8 mouse cellular contexts compared by ENCODE assay signal in genomic region chr1:63129273-63129672, GRCm38 (mm10). TPM values are rescaled to one million over a fixed set of nuclear protein-coding genes. Genes with fewer than 3 reads are reported as not detected.
DNase-seq lines count a peak whose midpoint lies in the region; ATAC-seq and TF ChIP-seq lines count a peak whose summit lies in the region.

No protein-coding gene starts in this region.

- no peak for DNase-seq in hindbrain, embryonic 11.5 days (ENCODE audit: low spot score)
- DNase-seq in MEL (ENCODE audit: low read depth, low spot score) = no peak
- no peak for DNase-seq in liver, embryonic 14.5 days (ENCODE audit: low read depth in 3 of 3, low spot score in 3 of 3)
- no peak for DNase-seq in right cerebral cortex, postnatal 36 days (ENCODE audit: low spot score in 2 of 2)
- DNase-seq in B cell, adult 2 months = no peak
- DNase-seq in layer of hippocampus, postnatal 36 days = no peak

- 47% methylated on average over 3 of the region's 3 CpGs for WGBS in hindbrain, embryonic 15.5 days
- WGBS in hindbrain, embryonic 11.5 days = 51% methylated on average over 3 of the region's 3 CpGs
- 47% methylated on average over 3 of the region's 3 CpGs for WGBS in embryonic facial prominence, embryonic 15.5 days
- WGBS in liver, embryonic 14.5 days (ENCODE audit: insufficient replicate concordance) = 58% methylated on average over 3 of the region's 3 CpGs

- no peak overlapping the region for H3K9ac ChIP-seq in hindbrain, embryonic 15.5 days
- H3K9ac ChIP-seq in hindbrain, embryonic 11.5 days (ENCODE audit: low read depth, low read length) = no peak overlapping the region
- peak overlapping the region; percentile 32 for H3K9ac ChIP-seq in MEL (ENCODE audit: control insufficient read depth, low read depth, low read length, poor library complexity, severe bottlenecking)
- H3K9ac ChIP-seq in embryonic facial prominence, embryonic 15.5 days = no peak overlapping the region
- H3K9ac ChIP-seq in liver, embryonic 14.5 days (replicated peaks) = no peak overlapping the region

- ATAC-seq in hindbrain, embryonic 15.5 days (ENCODE audit: low FRiP score, low read depth) = no peak; the same call in 1 of the 2 replicates
- ATAC-seq in hindbrain, embryonic 11.5 days (ENCODE audit: low FRiP score) = no peak
- ATAC-seq in embryonic facial prominence, embryonic 15.5 days (ENCODE audit: insufficient number of reproducible peaks, low FRiP score, low TSS enrichment, low read depth) = no peak
- no peak for ATAC-seq in liver, embryonic 14.5 days (ENCODE audit: insufficient read depth)

- peak overlapping the region; percentile 52 for H3K4me2 ChIP-seq in hindbrain, embryonic 15.5 days
- no peak overlapping the region for H3K4me2 ChIP-seq in hindbrain, embryonic 11.5 days (replicated peaks; ENCODE audit: low read depth, low read length)
- peak overlapping the region; percentile 43; the same call in 1 of the 2 replicates for H3K4me2 ChIP-seq in embryonic facial prominence, embryonic 15.5 days (replicated peaks)
- peak overlapping the region; percentile 69 for H3K4me2 ChIP-seq in liver, embryonic 14.5 days (ENCODE audit: low read depth)

- 0 out of 2 replicates have a peak, but pooled peaks cover 6% of the 10 kb centered on the region for H3K36me3 ChIP-seq in hindbrain, embryonic 15.5 days
- no peaks in the 10 kb centered on the region for H3K36me3 ChIP-seq in hindbrain, embryonic 11.5 days (ENCODE audit: control insufficient read depth, insufficient read depth, low read length)
- H3K36me3 ChIP-seq in MEL (ENCODE audit: control insufficient read depth in 1 of 2, insufficient read depth in 2 of 2, low read length in 2 of 2) = peaks cover 0 to 18% of the 10 kb centered on the region in 2 experiments; a peak in 2 of 4 replicates
- H3K36me3 ChIP-seq in embryonic facial prominence, embryonic 15.5 days = peaks cover 11% of the 10 kb centered on the region
- no peaks in the 10 kb centered on the region; the same call in 1 of the 2 replicates for H3K36me3 ChIP-seq in liver, embryonic 14.5 days (replicated peaks; ENCODE audit: control insufficient read depth, insufficient read depth, low read depth)

- H3K4me3 ChIP-seq in hindbrain, embryonic 15.5 days = no peak overlapping the region
- H3K4me3 ChIP-seq in hindbrain, embryonic 11.5 days (ENCODE audit: low read depth, low read length) = no peak overlapping the region
- H3K4me3 ChIP-seq in MEL (ENCODE audit: control insufficient read depth in 1 of 2, insufficient read depth in 1 of 2, low read depth in 2 of 2, low read length in 2 of 2) = peak overlapping the region in 1 of 2 experiments; percentile 57; a peak in 2 of 4 replicates
- no peak overlapping the region; the same call in 1 of the 2 replicates for H3K4me3 ChIP-seq in embryonic facial prominence, embryonic 15.5 days (replicated peaks)
- H3K4me3 ChIP-seq in liver, embryonic 14.5 days (ENCODE audit: insufficient read depth in 1 of 2, low read depth in 2 of 2, low read length in 2 of 2) = no peak overlapping the region; a peak in 2 of 4 replicates

- H3K9me3 ChIP-seq in hindbrain, embryonic 15.5 days = no peaks in the 10 kb centered on the region
- no peaks in the 10 kb centered on the region for H3K9me3 ChIP-seq in hindbrain, embryonic 11.5 days (ENCODE audit: control insufficient read depth, low read length)
- H3K9me3 ChIP-seq in MEL (replicated peaks; ENCODE audit: insufficient read depth, low read length) = no peaks in the 10 kb centered on the region
- no peaks in the 10 kb centered on the region for H3K9me3 ChIP-seq in embryonic facial prominence, embryonic 15.5 days (replicated peaks)
- H3K9me3 ChIP-seq in liver, embryonic 14.5 days (ENCODE audit: control insufficient read depth, low read length) = no peaks in the 10 kb centered on the region

- no peak overlapping the region for H3K27ac ChIP-seq in hindbrain, embryonic 15.5 days (replicated peaks)
- no peak overlapping the region for H3K27ac ChIP-seq in hindbrain, embryonic 11.5 days (ENCODE audit: low read depth, low read length)
- 0 out of 2 replicates have a peak overlapping the region, but pooled peaks have one; percentile 12 for H3K27ac ChIP-seq in MEL (ENCODE audit: control insufficient read depth, low read depth, low read length)
- no peak overlapping the region for H3K27ac ChIP-seq in embryonic facial prominence, embryonic 15.5 days (replicated peaks)
- H3K27ac ChIP-seq in liver, embryonic 14.5 days = no peak overlapping the region

- no peak for TF ChIP-seq POLR2A in MEL (IDR thresholded peaks at IDR 0.05; ENCODE audit: control insufficient read depth in 1 of 2, insufficient read depth in 1 of 2, low read depth in 1 of 2, low read length in 2 of 2, poor library complexity in 1 of 2)

- H3K79me2 ChIP-seq in MEL (ENCODE audit: control insufficient read depth, insufficient read depth, low read length, poor library complexity) = peaks cover 1% of the 10 kb centered on the region; the same call in 1 of the 2 replicates

- H3K27me3 ChIP-seq in hindbrain, embryonic 15.5 days = no peaks in the 10 kb centered on the region
- H3K27me3 ChIP-seq in hindbrain, embryonic 11.5 days (ENCODE audit: control insufficient read depth, insufficient read depth, low read length) = no peaks in the 10 kb centered on the region
- H3K27me3 ChIP-seq in MEL (ENCODE audit: control insufficient read depth in 1 of 2, insufficient read depth in 2 of 2, low read length in 2 of 2) = no peaks in the 10 kb centered on the region
- no peaks in the 10 kb centered on the region for H3K27me3 ChIP-seq in embryonic facial prominence, embryonic 15.5 days
- H3K27me3 ChIP-seq in liver, embryonic 14.5 days (ENCODE audit: control insufficient read depth, insufficient read depth, low read length) = no peaks in the 10 kb centered on the region

- TF ChIP-seq CTCF in MEL (IDR thresholded peaks at IDR 0.05 in 2 of 3, conservative IDR thresholded peaks at IDR 0.05 in 1 of 3; ENCODE audit: control insufficient read depth in 1 of 3, insufficient read depth in 1 of 3, low read depth in 2 of 3, low read length in 3 of 3, poor library complexity in 1 of 3, severe bottlenecking in 1 of 3) = no peak
- TF ChIP-seq CTCF in liver, embryonic 14.5 days (IDR thresholded peaks at IDR 0.05; ENCODE audit: low read depth) = no peak

- no peak for TF ChIP-seq EP300 in MEL (IDR thresholded peaks at IDR 0.05; ENCODE audit: low read depth in 1 of 2, low read length in 2 of 2)
- TF ChIP-seq EP300 in liver, embryonic 14.5 days (IDR thresholded peaks at IDR 0.05; ENCODE audit: low read depth) = no peak

- peaks cover 9% of the 10 kb centered on the region for H3K4me1 ChIP-seq in hindbrain, embryonic 15.5 days (replicated peaks)
- H3K4me1 ChIP-seq in hindbrain, embryonic 11.5 days (replicated peaks; ENCODE audit: control insufficient read depth, insufficient read depth, low read length) = no peaks in the 10 kb centered on the region
- peaks cover 11% of the 10 kb centered on the region in 2 experiments for H3K4me1 ChIP-seq in MEL (ENCODE audit: control insufficient read depth in 1 of 2, insufficient read depth in 2 of 2, low read length in 2 of 2)
- peaks cover 9% of the 10 kb centered on the region; the same call in 1 of the 2 replicates for H3K4me1 ChIP-seq in embryonic facial prominence, embryonic 15.5 days
- H3K4me1 ChIP-seq in liver, embryonic 14.5 days (replicated peaks; ENCODE audit: control insufficient read depth in 2 of 2, insufficient read depth in 2 of 2, low read length in 1 of 2) = peaks cover 9 to 20% of the 10 kb centered on the region in 2 experiments

- no peak for TF ChIP-seq RAD21 in MEL (IDR thresholded peaks at IDR 0.05; ENCODE audit: low read depth, low read length)

TF ChIP-seq in MEL, 35 proteins besides CTCF, POLR2A, EP300 and RAD21 (continues in another document):
- TF ChIP-seq ETS1 (IDR thresholded peaks at IDR 0.05; ENCODE audit: low read depth, low read length) (no peak), TCF12 (IDR thresholded peaks at IDR 0.05; ENCODE audit: low read depth, low read length) (no peak), MYC (IDR thresholded peaks at IDR 0.05; ENCODE audit: low read depth, low read length) (no peak), POLR2AphosphoS2 (IDR thresholded peaks at IDR 0.05; ENCODE audit: low read length) (no peak)

RNA-seq across cellular contexts. Expression of gene Ino80d, which starts 14.8 kb away (rescaled TPM):
- polyA plus RNA-seq in hindbrain, embryonic 15.5 days (2015; fragmentation: Nextera tagmentation; extraction: Ambion mirVana) = 9.9 and 10.5 TPM in 2 replicates
- polyA plus RNA-seq in hindbrain, embryonic 11.5 days (2014; fragmentation: Nextera tagmentation; extraction: Ambion mirVana) = 10.5 and 16.8 TPM in 2 replicates
- total RNA-seq in MEL (2012; rRNA removed) = 4.0 and 4.3 TPM in 2 replicates
- 1 to 10 TPM in 1 of 2 experiments, not detected in 1; 5.8 TPM for polyA plus RNA-seq in MEL (2012; ENCODE audit: insufficient read depth in 1 of 2, insufficient read length in 2 of 2, low read depth in 1 of 2, low replicate concordance in 2 of 2, missing spikeins in 1 of 2)
- 11.2 and 12.5 TPM in 2 replicates for polyA plus RNA-seq in embryonic facial prominence, embryonic 15.5 days (2015; fragmentation: Nextera tagmentation; extraction: Ambion mirVana)
- polyA plus RNA-seq in liver, embryonic 14.5 days (2012; rRNA removed) = 2.4 and 2.5 TPM in 2 replicates
- 3.4 and 3.9 TPM in 2 replicates for polyA plus RNA-seq in liver, embryonic 14.5 days (2014; fragmentation: Nextera tagmentation; extraction: Ambion mirVana)
- total RNA-seq in layer of hippocampus, postnatal 36 days (2021) = 10 to 100 TPM; 28.8 to 34.6 TPM

RNA-seq across cellular contexts. Expression of gene Eef1b2, which starts 47.4 kb away (rescaled TPM):
- 434 and 455 TPM in 2 replicates for polyA plus RNA-seq in hindbrain, embryonic 15.5 days (2015; fragmentation: Nextera tagmentation; extraction: Ambion mirVana)
- polyA plus RNA-seq in hindbrain, embryonic 11.5 days (2014; fragmentation: Nextera tagmentation; extraction: Ambion mirVana) = 511 and 534 TPM in 2 replicates
- 1,600 and 1,846 TPM in 2 replicates for total RNA-seq in MEL (2012; rRNA removed)
- 1,000 to 10,000 TPM; 1,696 to 2,991 TPM for polyA plus RNA-seq in MEL (2012; ENCODE audit: insufficient read depth in 1 of 2, insufficient read length in 2 of 2, low read depth in 1 of 2, low replicate concordance in 2 of 2, missing spikeins in 1 of 2)
- polyA plus RNA-seq in embryonic facial prominence, embryonic 15.5 days (2015; fragmentation: Nextera tagmentation; extraction: Ambion mirVana) = 565 and 634 TPM in 2 replicates
- polyA plus RNA-seq in liver, embryonic 14.5 days (2012; rRNA removed) = 383 and 523 TPM in 2 replicates
- polyA plus RNA-seq in liver, embryonic 14.5 days (2014; fragmentation: Nextera tagmentation; extraction: Ambion mirVana) = 382 TPM in 2 replicates
- total RNA-seq in layer of hippocampus, postnatal 36 days (2021) = 100 to 1,000 TPM; 345 to 386 TPM

RNA-seq across cellular contexts. Expression of gene Ndufs1, which starts 47.4 kb away (rescaled TPM):
- polyA plus RNA-seq in hindbrain, embryonic 15.5 days (2015; fragmentation: Nextera tagmentation; extraction: Ambion mirVana) = 138 and 142 TPM in 2 replicates
- 135 and 158 TPM in 2 replicates for polyA plus RNA-seq in hindbrain, embryonic 11.5 days (2014; fragmentation: Nextera tagmentation; extraction: Ambion mirVana)
- total RNA-seq in MEL (2012; rRNA removed) = 124 and 141 TPM in 2 replicates
- polyA plus RNA-seq in MEL (2012; ENCODE audit: insufficient read depth in 1 of 2, insufficient read length in 2 of 2, low read depth in 1 of 2, low replicate concordance in 2 of 2, missing spikeins in 1 of 2) = 100 to 1,000 TPM; 139 to 163 TPM
- 112 and 116 TPM in 2 replicates for polyA plus RNA-seq in embryonic facial prominence, embryonic 15.5 days (2015; fragmentation: Nextera tagmentation; extraction: Ambion mirVana)
- 38.2 and 57.9 TPM in 2 replicates for polyA plus RNA-seq in liver, embryonic 14.5 days (2012; rRNA removed)
- 108 and 122 TPM in 2 replicates for polyA plus RNA-seq in liver, embryonic 14.5 days (2014; fragmentation: Nextera tagmentation; extraction: Ambion mirVana)
- total RNA-seq in layer of hippocampus, postnatal 36 days (2021) = 100 to 1,000 TPM; 159 to 165 TPM
